Mouse (Mus musculus): Measurements from ENCODE around the gene Epm2a.

The Epm2a gene

GRCm38 (mm10) chr10:11429059-11429812 lies 86.0 kb downstream of the Epm2a start:
- DNase-seq (ENCODE audit: low spot score in 2 of 2) = no peak

- DNase-seq (ENCODE audit: low spot score in 2 of 2) = no peak
Measured at GRCm38 (mm10) chr10:11436961-11437360, 93.8 kb downstream of the Epm2a start.

- DNase-seq (ENCODE audit: low spot score in 2 of 2) = no peak
Measured at GRCm38 (mm10) chr10:11438461-11438860, 95.3 kb downstream of the Epm2a start.

GRCm38 (mm10) chr10:11439342-11439741 lies 96.1 kb downstream of the Epm2a start:
- no peak for DNase-seq (ENCODE audit: low spot score in 2 of 2)

GRCm38 (mm10) chr10:11449556-11450305 lies 106.5 kb downstream of the Epm2a start:
- DNase-seq (ENCODE audit: low spot score in 2 of 2) = peak; percentile 17 to 81

GRCm38 (mm10) chr10:11452537-11452936 lies 109.3 kb downstream of the Epm2a start:
- DNase-seq (ENCODE audit: low spot score in 2 of 2) = no peak

- DNase-seq (ENCODE audit: low spot score in 2 of 2) = peak in 1 of 2 experiments; percentile 27
Measured at GRCm38 (mm10) chr10:11457445-11457844, 114.2 kb downstream of the Epm2a start.

GRCm38 (mm10) chr10:11491956-11492355 lies 148.8 kb downstream of the Epm2a start:
- DNase-seq (ENCODE audit: low spot score in 2 of 2) = peak; percentile 41 to 81

Data from spleen, postnatal 10 days (tissue).